Mouse (Mus musculus) midbrain, embryonic 16.5 days (tissue): ENCODE data around the gene Prrt1. TPM values are rescaled to one million over a fixed set of nuclear protein-coding genes. Genes with fewer than 3 reads are reported as not detected.

Experiments
- ATAC-seq: fragments of 200-750 bp; cut with Nextera tagmentation; 2 replicates; pipeline ENCODE4 v1.8.0; 2017; ENCODE audit warnings: moderate TSS enrichment
- H3K27ac ChIP-seq: fragments of 300-500 bp; sonication (generic); 2 replicates; pipeline ENCODE4 v1.5.1; 2014; ENCODE audit warnings: mild to moderate bottlenecking, low read length, mixed read lengths
- H3K27me3 ChIP-seq: fragments of 300-500 bp; sonication (generic); 2 replicates; pipeline ENCODE4 v1.6.1; 2014; ENCODE audit warnings: low read depth, low read length, mixed read lengths; ENCODE audit not compliant: control insufficient read depth, insufficient read depth
- H3K36me3 ChIP-seq: fragments of 300-500 bp; sonication (generic); 2 replicates; pipeline ENCODE4 v1.6.1; 2014; ENCODE audit warnings: mild to moderate bottlenecking, low read length, moderate library complexity, mixed read lengths; ENCODE audit not compliant: control insufficient read depth, insufficient read depth
- H3K4me1 ChIP-seq: fragments of 300-500 bp; sonication (generic); 2 replicates; pipeline ENCODE4 v1.6.1; 2014; ENCODE audit warnings: mild to moderate bottlenecking, low read length, mixed read lengths; ENCODE audit not compliant: control insufficient read depth, insufficient read depth
- H3K4me2 ChIP-seq: fragments of 300-500 bp; sonication (generic); 2 replicates; pipeline ENCODE4 v1.6.1; 2014; ENCODE audit warnings: mild to moderate bottlenecking, low read length, mixed read lengths
- H3K4me3 ChIP-seq: fragments of 300-500 bp; sonication (generic); 2 replicates; pipeline ENCODE4 v1.5.1; 2014; ENCODE audit warnings: low read depth, mild to moderate bottlenecking, low read length, moderate library complexity, mixed read lengths
- H3K9ac ChIP-seq: fragments of 300-500 bp; sonication (generic); 2 replicates; pipeline ENCODE4 v1.6.1; 2014; ENCODE audit warnings: low read depth, low read length, mixed read lengths
- H3K9me3 ChIP-seq: fragments of 300-500 bp; sonication (generic); replicated peaks from 2 replicates; pipeline ENCODE4 v1.6.1; 2014; ENCODE audit warnings: mild to moderate bottlenecking, low read length, mixed read lengths; ENCODE audit not compliant: control insufficient read depth, poor library complexity, severe bottlenecking
- WGBS: fragments of 180-500 bp; shearing (Covaris S2); extraction: QIAGEN DNeasy Blood & Tissue Kit; methylation state at CpG from one replicate; pipeline ENCODE4 v1.1.7; 2014; 5-methylcytosine and 5-hydroxymethylcytosine counted together
- polyA plus RNA-seq: library from polyadenylated mRNA; unstranded; fragments of >200 nt; fragmentation: Nextera tagmentation; extraction: Ambion mirVana; gene quantifications from 2 replicates; pipeline ENCODE4 v1.2.1, GENCODE M21; 2015

Gene Prrt1
- polyA plus RNA-seq = 10.3 and 11.5 TPM in 2 replicates

DNA sequence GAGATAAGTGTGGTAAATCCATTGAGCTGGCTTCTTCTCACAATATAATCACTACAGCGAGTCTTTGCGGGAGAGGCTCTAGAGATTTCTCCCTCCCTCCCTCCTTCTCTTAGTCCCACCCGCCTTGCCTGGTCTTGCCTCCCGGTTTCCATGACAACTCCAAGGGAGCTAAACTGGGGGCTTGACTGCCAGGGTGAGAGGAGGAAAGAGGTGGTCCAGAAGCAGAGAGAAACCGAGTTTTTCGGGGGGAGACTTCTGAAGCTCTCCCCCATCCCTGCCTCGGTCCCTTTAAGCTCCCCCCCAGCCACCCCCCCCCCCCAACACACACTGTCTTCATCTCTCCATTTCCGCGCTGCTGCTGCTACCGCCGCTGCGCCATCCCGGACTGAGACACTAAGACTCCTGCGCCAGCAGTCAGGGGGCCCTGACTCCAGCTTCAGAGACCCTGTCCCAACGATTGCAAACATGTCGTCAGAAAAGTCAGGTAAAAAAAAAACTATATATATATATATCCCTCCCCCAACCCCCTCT, at the start of gene Prrt1:
Gene Prrt1, plus strand, starts transcription at position 313 of the 531 bp plus-strand sequence.
- under 1% methylated on average over 16 of the region's 16 CpGs for WGBS
- H3K9me3 ChIP-seq = no peaks in the 10 kb centered on the region
- peak; percentile 38 for ATAC-seq
- peak within 1 kb of the TSS; percentile 85 for H3K27ac ChIP-seq
- H3K4me3 ChIP-seq = peak within 1 kb of the TSS; percentile 73
- peaks cover 46% of the 10 kb centered on the region for H3K4me1 ChIP-seq
- H3K36me3 ChIP-seq = no peaks in the 10 kb centered on the region
- peak within 1 kb of the TSS; percentile 92 for H3K4me2 ChIP-seq
- H3K27me3 ChIP-seq = 0 out of 2 replicates have a peak, but pooled peaks cover 2% of the 10 kb centered on the region
- peak within 1 kb of the TSS; percentile 78 for H3K9ac ChIP-seq

DNA sequence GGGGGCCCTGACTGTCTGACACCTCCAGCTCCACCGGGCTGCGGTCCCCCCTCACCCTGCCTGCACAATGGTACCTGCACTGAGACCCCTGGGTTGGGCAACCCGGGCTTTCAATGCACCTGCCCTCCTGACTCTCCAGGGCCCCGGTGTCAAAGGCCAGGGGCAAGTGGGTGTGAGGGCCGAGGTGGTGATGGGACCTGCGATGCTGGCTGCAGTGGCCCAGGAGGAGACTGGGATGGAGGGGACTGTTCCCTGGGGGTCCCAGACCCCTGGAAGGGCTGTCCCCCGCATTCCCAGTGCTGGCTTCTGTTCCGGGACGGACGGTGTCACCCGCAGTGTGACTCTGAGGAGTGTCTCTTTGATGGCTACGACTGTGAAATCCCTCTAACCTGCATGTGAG, 46.8 kb upstream of the Prrt1 start:
- Histone ChIP-seq H3K36me3 (no peaks in the 10 kb centered on the region), H3K4me1 (peaks cover 8% of the 10 kb centered on the region), H3K9me3 (no peaks in the 10 kb centered on the region), H3K4me2 (no peak overlapping the region), H3K9ac (no peak overlapping the region), H3K27ac (no peak overlapping the region), H3K27me3 (no peaks in the 10 kb centered on the region), H3K4me3 (no peak overlapping the region)
- no peak for ATAC-seq
- 89% methylated on average over 12 of the region's 12 CpGs for WGBS

DNA sequence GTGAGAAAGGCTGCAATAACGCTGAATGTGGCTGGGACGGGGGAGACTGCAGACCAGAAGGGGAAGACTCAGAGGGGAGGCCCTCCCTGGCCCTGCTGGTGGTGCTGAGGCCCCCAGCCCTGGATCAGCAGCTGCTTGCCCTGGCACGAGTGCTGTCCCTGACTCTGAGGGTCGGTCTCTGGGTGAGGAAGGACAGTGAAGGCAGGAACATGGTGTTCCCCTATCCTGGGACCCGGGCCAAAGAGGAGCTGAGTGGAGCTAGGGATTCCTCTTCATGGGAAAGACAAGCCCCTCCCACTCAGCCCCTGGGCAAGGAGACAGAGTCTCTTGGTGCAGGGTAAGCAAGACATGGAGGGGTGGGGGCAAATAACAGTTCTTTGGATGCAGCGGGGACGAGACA, 45.9 kb upstream of the Prrt1 start:
- no peak for ATAC-seq

DNA sequence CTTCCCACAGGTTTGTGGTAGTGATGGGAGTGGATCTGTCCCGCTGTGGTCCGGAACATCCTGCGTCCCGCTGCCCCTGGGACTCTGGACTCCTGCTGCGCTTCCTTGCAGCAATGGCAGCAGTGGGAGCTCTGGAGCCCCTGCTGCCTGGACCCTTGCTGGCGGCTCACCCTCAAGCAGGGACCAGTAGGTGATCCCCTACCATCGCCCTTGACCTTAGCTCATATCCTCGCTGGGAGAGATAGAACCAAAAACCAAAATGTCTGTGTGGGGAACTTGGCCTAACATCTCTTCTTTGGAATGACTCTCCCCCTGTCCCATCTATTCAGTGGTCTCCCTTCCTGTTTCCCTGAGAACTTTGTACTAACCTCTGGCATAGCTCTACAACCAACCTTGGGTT, 45.5 kb upstream of the Prrt1 start:
- Histone ChIP-seq H3K9ac (no peak overlapping the region), H3K27me3 (no peaks in the 10 kb centered on the region), H3K4me1 (peaks cover 15% of the 10 kb centered on the region), H3K9me3 (no peaks in the 10 kb centered on the region), H3K4me3 (no peak overlapping the region), H3K4me2 (no peak overlapping the region), H3K36me3 (no peaks in the 10 kb centered on the region), H3K27ac (no peak overlapping the region)
- ATAC-seq = no peak
- 83% methylated on average over 8 of the region's 8 CpGs for WGBS

More for the DNA sequence above, 45.9 kb upstream of the Prrt1 start:
- Histone ChIP-seq H3K27ac (no peak overlapping the region), H3K9ac (no peak overlapping the region), H3K4me2 (no peak overlapping the region), H3K4me3 (no peak overlapping the region), H3K27me3 (no peaks in the 10 kb centered on the region), H3K36me3 (no peaks in the 10 kb centered on the region), H3K9me3 (no peaks in the 10 kb centered on the region), H3K4me1 (peaks cover 14% of the 10 kb centered on the region)
- WGBS = 72% methylated on average over 7 of the region's 7 CpGs

GRCm38 (mm10) chr17:34585121-34585520, 44.2 kb upstream of the Prrt1 start:
- ATAC-seq = no peak
- H3K27me3 ChIP-seq = no peaks in the 10 kb centered on the region
- WGBS = 91% methylated on average over 8 of the region's 8 CpGs
- peaks cover 19% of the 10 kb centered on the region for H3K4me1 ChIP-seq
- H3K27ac ChIP-seq = peak overlapping the region; percentile 100
- no peak overlapping the region for H3K4me3 ChIP-seq
- no peak overlapping the region for H3K9ac ChIP-seq
- H3K4me2 ChIP-seq = no peak overlapping the region
- no peaks in the 10 kb centered on the region for H3K36me3 ChIP-seq
- no peaks in the 10 kb centered on the region for H3K9me3 ChIP-seq

GRCm38 (mm10) chr17:34585877-34586771, 43.2 kb upstream of the Prrt1 start:
- H3K27me3 ChIP-seq = no peaks in the 10 kb centered on the region
- peak overlapping the region; percentile 90 for H3K9ac ChIP-seq
- no peaks in the 10 kb centered on the region for H3K36me3 ChIP-seq
- peak overlapping the region; percentile 100 for H3K27ac ChIP-seq
- H3K4me3 ChIP-seq = peak overlapping the region; percentile 71
- peak overlapping the region; percentile 85 for H3K4me2 ChIP-seq
- H3K9me3 ChIP-seq = no peaks in the 10 kb centered on the region
- peaks cover 26% of the 10 kb centered on the region for H3K4me1 ChIP-seq
- peak; percentile 22 for ATAC-seq
- WGBS = 14% methylated on average over 32 of the region's 32 CpGs

DNA sequence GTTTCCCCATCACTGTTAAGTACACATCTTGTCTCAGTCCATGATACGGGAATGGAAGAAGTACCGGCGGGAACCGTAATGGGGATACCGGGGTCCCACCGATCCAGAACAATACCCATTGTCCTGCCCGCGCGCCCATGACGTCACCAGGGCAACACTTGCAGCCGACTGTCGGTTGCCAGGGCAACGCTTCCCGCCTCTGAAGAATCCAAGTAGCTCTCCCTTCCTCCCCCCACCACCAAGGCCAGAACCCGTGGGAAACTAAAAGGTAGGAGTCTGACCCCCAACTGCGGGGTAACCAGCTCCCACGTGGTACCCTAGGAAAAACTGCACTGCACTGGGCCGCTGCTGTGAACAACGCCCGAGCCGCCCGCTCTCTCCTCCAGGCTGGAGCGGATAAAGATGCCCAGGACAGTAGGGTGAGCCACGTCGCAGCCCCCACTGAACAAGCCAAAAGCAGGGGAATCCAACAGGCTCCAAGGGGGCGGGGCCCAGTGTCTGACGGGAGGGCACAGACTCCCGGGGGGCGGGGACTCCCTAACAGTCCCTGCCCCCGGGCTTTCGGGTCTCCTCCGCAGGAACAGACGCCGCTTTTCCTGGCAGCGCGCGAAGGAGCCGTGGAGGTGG, 42.4 kb upstream of the Prrt1 start:
- under 1% methylated on average over 38 of the region's 38 CpGs for WGBS

DNA sequence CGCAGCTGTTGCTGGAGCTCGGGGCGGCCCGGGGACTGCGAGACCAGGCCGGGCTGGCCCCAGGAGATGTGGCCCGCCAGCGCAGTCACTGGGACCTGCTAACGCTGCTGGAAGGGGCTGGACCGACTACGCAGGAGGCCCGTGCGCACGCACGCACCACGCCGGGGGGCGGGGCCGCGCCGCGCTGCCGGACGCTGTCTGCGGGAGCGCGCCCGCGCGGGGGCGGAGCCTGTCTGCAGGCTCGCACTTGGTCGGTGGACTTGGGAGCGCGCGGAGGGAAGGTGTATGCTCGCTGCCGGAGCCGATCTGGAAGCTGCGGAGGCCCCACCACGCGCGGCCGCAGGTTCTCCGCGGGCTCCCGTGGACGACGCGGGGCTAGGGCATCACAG, 41.9 kb upstream of the Prrt1 start:
- peak; percentile 82 for ATAC-seq

More for the DNA sequence above, 42.4 kb upstream of the Prrt1 start:
- H3K9me3 ChIP-seq = no peaks in the 10 kb centered on the region
- H3K9ac ChIP-seq = peak overlapping the region; percentile 90
- H3K4me1 ChIP-seq = peaks cover 32% of the 10 kb centered on the region
- peak; percentile 77 for ATAC-seq
- peak overlapping the region; percentile 85 for H3K4me2 ChIP-seq
- H3K4me3 ChIP-seq = peak overlapping the region; percentile 71
- H3K27ac ChIP-seq = peak overlapping the region; percentile 100
- H3K36me3 ChIP-seq = no peaks in the 10 kb centered on the region
- H3K27me3 ChIP-seq = no peaks in the 10 kb centered on the region

More for the DNA sequence above, 41.9 kb upstream of the Prrt1 start:
- H3K9me3 ChIP-seq = no peaks in the 10 kb centered on the region
- no peaks in the 10 kb centered on the region for H3K36me3 ChIP-seq
- no peaks in the 10 kb centered on the region for H3K27me3 ChIP-seq
- H3K4me1 ChIP-seq = peaks cover 32% of the 10 kb centered on the region
- peak overlapping the region; percentile 71 for H3K4me3 ChIP-seq
- peak overlapping the region; percentile 85 for H3K4me2 ChIP-seq
- H3K27ac ChIP-seq = peak overlapping the region; percentile 100
- peak overlapping the region; percentile 90 for H3K9ac ChIP-seq
- under 1% methylated on average over 49 of the region's 50 CpGs for WGBS
